Mouse (Mus musculus): ENCODE data around the gene Tmem87b. TPM values are rescaled to one million over a fixed set of nuclear protein-coding genes. Genes with fewer than 3 reads are reported as not detected.

Gene Tmem87b
- polyA plus RNA-seq, 2 experiments from 2014 or later = 18.4 to 22.1 TPM

DNA sequence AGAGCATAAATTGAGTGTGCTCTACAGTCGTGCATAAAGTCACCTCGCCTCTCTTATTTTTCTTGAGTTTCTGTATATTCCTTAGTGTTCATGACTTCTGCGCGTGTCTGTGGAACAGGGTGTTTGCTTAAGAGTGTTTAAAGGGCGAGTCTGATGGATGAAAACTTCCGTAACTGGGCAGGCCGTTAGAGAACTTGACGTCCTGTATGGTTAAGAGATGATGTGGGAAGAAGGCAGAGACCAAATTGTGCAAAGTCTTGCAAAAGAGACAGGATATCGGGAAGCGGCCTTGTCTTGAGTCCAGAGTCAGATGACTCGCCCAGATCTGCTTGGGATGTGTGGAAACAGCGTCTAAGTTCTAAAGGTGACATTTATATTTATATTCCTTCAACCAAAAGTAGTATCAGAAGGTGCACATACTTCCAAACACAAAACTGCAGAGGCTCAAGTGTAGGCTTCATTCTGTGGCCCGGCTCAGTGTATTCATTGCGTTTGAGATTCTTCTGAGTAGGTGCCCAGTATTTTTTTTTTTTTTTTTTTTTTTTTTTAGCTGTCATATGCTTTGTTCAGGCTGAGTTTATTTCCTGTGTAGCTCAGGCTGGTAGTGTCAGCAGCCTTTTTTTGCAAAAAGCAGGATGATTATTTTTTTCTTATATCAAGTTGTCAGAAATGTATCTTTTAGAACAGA lies 1.2 kb downstream of the Tmem87b start:
- no peak for ATAC-seq

DNA sequence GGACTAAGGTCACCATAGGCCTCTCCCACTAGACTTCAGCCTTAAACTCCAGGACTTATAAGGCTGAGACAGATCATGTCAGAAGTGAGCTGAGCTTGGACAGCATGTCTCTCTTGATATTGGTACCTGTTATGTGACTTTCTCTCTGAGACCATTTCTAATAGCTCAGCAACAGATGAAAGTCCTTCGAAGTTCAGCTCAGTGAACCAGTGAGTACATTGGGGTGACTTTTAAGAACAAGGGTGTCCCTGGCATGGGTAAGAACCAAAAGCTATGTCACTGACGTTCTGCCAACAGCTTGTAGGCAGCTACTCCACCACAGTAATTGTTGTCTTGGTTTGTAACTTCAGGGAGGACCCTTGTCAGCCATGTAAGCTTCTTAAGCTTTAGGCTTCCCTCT lies 2.7 kb downstream of the Tmem87b start:
- ATAC-seq = no peak

DNA sequence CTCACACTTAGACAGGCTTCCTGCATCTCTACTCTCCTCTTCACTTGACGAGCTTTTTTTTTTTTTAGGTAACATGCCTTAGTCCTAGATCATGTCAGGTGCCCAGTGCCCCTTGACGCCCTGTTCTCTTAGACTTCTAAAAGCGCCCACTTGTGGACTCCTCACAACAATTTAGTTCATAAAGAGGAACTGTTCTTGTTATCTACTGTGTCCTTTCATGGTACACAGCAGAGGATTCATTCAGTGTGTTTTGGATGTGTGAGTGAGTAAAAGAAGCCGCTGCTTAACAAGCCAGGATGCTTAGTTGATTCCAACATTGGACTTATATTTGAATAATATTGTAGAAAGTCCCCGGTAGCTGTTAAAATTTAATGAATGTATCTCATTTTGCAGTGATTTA lies 6.0 kb downstream of the Tmem87b start:
- ATAC-seq = no peak

DNA sequence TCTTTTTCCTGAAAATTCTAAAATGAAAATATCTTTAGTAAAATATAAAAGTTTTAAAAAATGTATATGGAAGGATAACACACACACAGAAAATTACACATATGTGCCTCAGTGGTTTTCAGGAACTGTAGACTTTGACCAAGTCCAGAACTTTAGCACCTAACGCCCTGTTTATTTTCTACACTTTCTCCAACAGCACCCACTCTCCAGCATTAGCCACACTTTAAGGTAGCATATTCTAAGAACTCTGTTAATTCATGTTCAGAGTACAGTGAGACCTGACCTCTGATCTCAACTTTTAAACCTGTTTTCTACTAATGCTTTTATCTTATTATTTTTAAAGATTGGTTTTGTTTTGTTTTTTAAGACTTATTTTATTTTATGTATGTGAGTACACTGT lies 9.9 kb downstream of the Tmem87b start:
- no peak for ATAC-seq

DNA sequence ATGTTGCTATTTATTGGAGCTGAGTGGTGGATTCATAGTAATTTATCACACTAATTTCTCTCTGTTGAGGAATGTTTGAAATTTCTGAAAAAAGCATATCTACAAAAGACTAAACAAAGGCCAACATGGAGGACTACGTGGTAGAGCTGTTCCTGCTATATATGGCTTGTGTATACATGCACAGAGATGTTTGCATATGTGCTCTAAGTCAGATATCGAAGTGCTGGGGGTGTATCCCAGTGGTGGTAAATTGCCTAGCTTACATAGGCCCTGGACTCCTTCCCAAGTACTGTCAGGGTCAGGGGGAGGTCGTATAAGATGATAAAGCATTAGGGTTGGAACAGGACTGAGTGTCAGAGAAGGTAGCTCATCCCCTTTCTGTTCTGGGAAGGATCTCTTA lies 14.7 kb downstream of the Tmem87b start:
- ATAC-seq = no peak

DNA sequence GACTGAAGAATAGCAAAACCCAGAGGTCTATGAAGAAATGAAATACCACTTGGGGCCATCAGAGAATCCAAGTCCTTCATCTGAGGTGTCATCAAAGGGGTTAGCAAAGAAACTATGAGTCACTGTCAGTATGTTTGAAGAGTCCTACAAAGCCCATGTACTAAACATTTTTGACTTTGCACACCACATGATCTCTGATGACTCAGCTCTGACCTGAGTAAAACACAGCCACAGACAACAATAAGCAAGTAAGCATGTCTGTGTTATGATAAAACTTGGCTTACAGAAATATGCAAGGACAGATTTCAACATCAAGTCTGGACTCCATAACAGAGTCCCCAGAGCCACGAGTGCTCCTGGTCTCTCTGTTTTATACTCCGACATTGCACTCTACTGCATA lies 15.1 kb downstream of the Tmem87b start:
- no peak for ATAC-seq

DNA sequence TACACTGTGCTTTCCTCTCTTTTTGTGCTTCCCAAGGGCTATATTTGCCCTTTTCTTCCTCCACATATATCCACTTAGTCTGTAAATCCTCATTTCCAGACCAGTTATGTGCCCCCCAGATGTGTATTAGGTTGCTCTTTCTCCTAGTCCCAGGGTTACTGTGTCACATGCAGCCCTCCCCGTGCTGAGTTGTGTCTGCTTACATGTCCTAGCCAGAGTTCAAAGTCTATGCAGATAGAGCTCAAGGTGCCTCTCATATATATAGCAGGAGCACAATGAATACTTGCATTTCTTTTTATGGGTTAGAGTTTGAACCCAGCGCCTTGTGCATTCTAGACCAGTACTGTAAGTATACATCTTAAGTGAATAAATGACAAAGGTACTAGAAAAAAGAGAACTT lies 15.5 kb downstream of the Tmem87b start:
- ATAC-seq = no peak

DNA sequence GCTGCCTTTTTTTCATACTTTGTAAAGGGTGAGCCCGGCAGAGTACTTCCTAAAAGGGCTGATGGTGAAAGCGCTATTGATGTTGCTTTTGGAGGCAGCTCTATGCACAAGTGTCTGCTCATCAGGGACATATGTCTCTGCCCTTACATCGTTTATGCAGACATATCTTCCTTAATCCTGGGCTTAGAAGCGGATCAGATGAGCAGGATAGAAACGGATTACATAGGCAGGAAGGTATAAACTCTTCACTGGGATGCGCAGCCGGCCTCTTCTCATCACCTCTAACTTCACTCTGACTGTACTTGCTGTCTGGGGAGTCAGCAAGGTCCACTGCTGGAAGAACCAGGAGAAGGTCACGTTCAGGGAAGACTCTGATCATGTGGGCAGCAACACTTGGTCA lies 19.6 kb downstream of the Tmem87b start:
- ATAC-seq = no peak

DNA sequence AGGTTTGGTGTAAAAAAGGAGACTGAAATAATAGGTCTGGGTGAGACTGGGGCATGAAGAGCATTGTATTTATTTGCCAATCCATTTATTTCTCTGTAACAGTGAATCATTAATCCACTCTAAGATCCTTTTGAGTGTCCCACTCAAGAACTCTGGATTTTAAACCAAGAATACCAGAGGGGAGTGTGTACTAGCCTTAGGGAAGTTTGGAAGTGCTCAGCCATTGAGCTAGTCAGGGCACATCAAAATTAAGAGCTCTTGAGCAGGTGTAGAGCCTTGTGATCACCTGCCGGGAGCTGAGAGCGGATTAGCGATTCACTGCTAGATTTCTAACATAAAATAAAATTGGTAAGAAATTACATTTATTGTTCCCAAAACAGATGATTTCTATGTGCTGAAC lies 20.7 kb downstream of the Tmem87b start:
- no peak for ATAC-seq

DNA sequence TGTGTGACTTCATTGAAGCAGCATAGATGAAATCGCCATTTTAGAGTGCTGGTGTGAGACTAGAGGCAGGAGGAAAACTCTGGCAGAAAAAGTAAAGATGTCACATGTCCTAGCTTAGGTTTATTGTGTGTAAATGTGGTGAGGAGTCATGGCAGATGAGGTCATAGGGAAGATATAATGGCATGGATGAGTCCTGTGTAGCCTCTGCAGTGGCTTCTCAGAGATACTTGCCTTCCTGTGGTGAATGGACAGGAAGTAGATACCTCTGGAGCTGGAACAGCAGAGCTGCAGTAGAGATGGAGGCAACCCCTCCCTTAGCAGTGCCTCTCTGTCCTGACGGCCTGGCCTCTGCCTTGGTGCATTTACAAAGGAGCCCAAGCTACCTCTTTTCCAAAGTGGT lies 21.6 kb downstream of the Tmem87b start:
- no peak for ATAC-seq

DNA sequence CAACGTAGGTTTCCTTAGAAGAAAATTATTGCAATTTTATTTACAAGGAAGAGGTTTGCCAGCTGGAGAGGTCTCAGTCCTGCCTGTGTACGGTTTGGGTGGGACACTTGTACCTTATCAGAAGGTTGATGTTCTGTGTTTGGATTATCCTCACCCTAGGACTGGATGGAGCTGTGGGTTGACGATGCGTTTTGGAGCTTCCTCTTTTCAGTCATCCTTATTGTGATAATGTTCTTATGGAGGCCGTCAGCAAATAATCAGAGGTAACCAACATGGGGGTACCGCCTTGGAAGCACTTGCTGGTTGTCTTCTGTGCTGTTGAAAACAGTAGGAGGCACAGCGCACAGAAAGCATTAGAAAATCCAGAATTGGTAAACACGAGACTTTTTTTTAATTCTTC lies 24.5 kb downstream of the Tmem87b start:
- no peak for ATAC-seq

DNA sequence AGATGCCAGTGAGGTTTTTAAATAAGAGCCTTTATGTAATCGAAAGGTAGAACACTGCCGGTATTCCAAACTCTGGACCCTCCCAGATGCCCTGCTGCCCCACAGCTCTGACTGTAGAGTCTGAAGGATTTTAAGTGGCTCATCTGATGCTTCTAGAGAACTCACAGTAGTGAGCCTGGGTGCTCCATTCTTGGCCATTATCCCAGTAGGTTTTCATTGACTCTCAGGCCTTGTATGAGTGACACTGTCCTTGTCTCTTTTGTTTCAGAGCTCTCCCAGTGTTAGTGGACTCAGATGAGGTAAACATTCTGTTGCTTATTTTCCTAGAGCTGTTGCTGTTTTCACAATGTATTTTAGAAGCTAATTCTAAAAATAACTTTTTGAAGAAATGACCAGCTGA lies 32.1 kb downstream of the Tmem87b start:
- no peak for ATAC-seq

DNA sequence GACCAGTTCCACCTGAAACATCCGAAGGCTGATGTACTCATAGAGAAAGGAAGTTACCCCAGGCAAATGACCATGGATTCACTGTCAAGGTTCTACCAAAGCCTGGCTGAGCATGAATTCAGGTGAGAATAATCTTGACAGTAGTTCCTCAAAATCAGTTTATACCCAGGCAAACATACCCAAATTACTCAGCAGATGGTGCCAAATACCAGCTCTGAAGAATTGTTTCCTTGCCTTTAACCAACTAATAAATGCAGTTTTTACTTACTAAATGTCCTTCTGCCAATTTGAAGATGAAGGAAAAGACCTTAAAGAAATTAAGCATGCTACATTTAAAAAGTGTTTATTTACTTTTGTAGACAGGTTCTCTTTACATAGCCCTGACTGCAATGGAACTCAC lies 38.8 kb downstream of the Tmem87b start:
- ATAC-seq = no peak

DNA sequence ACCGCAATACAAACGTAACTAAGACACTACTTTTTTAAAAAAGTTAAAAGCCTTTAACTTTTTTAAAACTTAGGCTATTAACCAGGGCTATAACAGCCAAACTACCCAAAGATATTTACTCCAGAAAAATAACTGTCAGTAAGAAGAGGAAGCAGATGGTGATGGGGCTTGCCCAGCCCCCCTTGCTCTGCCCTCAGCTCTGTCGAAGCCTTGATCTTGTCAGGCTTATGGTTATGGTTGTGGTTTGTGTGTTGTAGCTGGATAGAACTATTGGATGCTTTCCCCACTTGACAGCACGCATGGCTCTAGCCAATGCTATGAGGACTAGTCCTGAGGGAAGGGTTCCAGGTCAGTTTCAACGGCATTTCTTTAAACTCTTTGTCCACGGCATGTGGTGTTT lies 41.0 kb downstream of the Tmem87b start:
- ATAC-seq = no peak

DNA sequence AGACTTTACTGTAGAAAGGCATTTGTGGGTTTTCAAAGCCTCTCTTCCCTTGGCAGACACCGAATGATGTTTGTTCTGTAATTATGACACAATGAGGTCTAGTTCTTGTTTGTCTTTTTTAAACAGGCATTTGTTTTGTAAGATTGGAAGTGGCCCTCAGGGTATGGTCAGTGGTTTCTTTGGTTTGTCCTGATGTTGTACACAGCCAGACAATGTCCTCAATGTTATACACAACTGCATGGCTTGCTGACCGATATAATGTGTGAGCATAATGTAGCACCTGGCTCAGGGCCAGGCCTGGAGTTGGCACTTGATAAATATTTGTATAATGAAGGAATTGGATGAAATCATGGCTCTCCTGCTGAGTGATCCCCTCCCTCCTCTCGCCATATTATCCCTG lies 41.9 kb downstream of the Tmem87b start:
- ATAC-seq = no peak

DNA sequence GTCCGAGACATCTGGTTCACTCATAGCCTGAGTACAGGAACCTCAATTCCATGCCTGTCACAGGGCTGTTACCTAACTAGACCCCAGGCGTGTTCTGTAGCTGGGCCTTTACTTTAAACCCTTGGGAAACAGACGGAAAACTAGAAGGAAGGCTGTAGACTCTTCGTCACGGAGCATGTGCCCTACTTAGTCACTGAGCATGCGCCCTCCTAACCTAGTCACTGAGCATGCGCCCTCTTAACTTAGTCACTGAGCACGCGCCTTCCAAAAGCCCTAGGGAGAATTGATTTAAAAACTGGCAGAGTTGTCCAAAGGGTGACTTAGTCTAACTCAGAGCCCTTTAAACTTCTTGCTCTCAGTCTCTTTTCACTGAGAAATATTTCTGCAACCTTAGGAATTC lies 44.7 kb downstream of the Tmem87b start, which contains the start of gene Fbln7:
Fbln7 (plus strand) TSS at position 346 of the 400 bp plus-strand sequence.
- no peak for ATAC-seq

DNA sequence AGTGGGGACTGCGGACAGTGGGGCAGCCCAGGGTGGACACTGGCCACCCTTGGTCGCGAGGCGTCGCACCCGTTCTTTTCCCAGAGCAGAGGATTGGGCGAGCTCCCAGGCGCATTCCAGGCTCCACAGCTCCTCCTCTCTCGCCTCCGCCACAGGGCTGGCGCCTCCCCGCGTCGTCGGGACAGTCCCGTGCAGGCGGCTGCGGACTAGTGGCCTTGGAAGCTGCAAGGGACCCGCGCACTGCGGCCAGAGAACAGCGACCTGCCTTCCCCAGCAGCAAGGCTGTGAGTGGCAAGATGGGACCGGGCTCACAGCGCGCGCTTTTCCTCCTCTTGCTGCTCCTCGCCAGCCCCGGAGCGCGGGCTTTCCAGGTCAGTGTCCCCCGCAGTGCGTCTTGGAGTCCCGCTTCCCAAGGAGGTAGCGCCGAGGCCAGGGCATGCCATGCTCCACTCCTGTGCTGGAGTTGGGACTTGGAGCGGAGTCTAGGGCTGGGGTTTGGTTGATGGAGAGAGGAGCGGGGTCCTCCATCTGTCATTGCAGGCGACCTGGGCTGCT lies 45.9 kb downstream of the Tmem87b start:
- ATAC-seq = no peak

DNA sequence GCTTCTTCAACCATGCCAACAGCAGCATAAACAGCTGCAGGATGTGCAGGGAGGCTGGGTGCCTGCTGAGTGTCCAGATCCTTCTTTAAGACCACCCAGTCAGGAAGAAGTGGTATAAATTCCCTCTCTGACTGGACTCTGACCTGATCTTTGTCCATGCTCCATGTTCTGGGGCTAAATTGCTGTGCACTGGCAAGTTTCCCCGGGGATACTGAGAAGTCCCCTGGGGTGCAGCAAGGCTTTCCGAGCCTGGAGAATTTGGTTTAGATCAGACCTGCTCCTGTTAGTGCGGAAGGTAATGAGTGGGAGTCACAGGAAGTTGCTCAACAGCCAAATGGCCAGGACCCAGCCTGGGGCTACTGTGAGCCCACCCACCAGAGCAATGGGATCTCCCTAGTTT lies 47.1 kb downstream of the Tmem87b start:
- ATAC-seq = no peak

DNA sequence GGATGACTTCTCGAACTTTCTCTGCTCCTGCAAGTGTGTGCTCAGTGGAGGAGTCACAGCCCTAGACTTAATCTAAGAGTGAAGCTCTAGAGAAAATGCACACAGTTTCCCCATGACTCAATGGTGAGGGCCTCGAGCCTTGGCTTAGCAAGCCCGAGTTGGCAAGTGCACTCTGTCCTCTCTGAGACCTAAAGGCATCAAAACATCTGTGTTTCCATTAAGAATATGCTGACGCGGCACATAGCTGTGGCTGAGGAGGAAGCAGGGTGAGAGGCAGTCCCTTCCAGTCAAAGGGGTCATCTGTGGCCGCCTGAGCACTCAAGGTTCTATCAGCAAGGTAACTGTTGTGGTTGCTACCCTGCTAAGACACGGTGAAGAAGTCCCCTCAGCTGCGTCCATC lies 53.7 kb downstream of the Tmem87b start:
- no peak for ATAC-seq

DNA sequence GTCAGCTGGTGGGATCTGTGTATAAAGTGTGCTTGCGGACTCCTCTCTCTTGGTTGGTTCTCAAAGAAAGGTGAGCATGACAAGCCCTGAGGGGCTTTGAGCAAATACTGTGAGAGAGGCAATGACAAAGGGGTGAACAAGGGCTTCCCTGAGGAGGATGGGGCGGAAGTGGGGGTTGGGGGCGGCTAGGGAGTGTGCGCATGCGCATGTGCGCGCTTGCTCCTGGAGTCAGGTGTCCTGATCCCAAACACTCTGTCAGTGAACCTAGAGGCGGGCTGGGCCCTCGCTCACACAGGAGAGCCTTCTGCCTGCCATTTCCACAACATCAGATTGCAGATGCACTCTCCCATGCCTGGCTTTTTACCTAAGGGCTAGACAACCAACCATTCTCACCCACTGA lies 54.3 kb downstream of the Tmem87b start:
- ATAC-seq = no peak

DNA sequence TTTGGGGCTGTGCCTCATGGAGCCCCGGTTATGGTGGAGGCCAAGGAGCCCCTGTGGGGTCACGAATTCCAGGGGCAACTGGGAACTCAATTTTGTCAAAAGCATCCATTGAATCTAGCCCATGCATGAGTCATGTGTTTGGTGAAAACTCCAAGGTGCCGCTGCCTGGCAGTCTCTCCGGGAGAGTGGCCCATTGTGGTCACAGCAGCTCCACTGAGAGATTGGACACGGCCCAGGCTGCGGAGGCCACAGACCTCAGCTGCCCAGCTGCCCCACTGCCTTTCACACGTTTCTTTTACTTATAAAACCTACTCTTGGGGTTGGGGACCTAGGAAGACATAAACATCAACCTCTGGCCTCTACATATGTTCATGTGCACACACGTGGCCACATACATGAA lies 57.6 kb downstream of the Tmem87b start:
- ATAC-seq = no peak

DNA sequence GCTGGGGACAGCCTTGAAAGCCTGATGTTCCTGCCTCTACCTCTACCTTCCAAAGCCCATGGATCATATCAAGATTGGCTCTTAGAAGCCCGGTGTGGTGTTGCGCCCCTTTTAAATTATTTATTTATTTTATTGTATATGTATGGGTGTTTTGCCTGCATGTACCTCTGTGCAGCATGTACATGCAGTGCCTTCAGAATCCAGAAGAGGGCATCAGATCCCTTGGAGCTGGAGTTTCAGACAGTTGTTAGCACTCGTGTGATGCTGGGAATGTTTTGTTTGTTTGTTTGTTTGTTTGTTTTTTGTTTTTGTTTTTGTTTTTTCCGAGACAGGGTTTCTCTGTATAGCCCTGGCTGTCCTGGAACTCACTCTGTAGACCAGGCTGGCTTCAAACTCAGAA lies 63.3 kb downstream of the Tmem87b start:
- ATAC-seq = no peak

DNA sequence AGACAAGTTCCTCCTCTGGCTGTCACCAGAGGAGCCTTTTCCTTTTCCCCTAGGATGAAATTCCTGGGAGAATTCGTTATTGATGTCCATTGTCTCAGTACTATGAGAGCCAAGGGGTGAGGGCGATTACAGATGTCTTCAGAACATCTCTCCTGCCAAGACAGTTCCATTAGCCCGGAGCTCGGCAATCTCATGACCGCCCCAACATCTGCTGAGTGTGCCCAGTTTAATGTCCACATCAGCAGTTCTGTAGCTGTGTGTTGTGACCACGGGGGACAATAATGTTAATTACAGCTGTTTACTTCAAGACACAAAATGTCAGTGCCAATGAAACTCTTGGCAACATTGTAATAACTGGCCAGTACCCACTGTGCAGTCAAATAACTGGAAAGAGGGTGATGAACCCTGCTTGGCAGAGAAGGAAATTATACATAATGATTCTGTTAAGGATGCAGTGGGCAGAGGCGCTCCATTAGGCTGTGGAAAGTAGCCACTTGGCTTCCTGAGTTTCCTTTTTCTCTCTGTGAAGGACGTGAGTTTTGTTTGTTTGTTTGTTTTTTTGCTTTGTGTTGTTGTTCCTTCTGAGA lies 67.4 kb downstream of the Tmem87b start:
- no peak for ATAC-seq

DNA sequence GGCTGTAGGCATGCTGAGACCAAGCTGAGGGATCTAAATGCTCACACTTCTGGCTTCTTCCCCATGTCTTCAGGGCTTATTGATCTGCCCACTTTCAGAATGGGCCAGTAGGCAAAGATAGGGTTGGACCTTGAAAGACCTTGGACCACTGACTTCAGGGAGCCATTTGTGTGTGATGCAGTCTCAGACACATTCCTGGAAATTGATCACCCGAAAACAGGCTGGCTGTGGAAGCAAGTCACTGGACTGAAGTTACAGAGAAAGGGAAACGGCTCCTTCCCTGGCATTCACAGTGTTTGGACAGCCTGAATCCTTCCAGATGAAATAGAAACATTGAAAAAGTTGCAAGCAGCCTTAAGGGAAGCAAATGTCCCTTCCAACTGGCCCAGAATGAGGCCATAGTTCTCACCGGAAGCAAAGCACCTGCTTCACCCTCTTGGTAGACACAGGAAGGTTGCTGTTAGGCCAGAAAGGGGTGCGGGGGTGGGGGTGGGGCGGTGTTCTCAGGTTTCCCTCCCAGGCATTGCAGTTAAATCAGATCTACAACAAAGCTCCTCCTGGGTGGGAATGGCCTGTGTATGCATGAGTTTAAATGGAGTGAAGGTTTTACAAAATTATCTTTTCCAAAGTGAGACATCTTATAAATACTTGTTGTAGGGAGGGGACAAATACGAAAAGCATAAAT lies 70.1 kb downstream of the Tmem87b start:
- ATAC-seq = no peak

Data from CD4-positive, CD25-positive, alpha-beta regulatory T cell, adult 4 months (primary cell).